Mouse (Mus musculus): ENCODE results near the gene Dgkb. TPM values are rescaled to one million over a fixed set of nuclear protein-coding genes. Genes with fewer than 3 reads are reported as not detected.

Gene Dgkb
- total and polyA plus RNA-seq, 2 experiments from 2014 or later: 9.9 to 13.5 TPM

DNA sequence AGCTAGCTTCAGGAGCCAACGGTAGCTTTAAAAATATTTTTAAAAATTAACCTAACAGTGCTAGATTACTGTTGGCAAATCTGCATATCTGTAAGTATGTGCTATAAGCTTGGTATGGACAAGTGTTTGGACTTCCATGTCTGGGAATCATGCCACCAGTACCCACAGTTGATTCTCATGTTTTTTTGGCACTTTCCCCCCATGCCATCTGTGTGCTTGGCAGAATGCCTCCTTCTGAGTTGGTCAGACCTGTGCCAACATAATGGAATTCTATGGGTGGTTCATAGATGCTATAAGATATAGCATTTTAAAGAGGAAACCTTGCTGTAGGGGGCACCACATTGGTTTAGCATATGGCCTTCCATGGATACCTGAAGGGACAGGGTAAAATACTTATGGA lies 484.0 kb downstream of the Dgkb start:
- peak; percentile 66 for ATAC-seq
- DNase-seq: peak; percentile 80
- Histone ChIP-seq H3K4me2 (ENCODE audit: low read depth) (no peak overlapping the region), H3K27me3 (ENCODE audit: insufficient read depth, low read length) (no peaks in the 10 kb centered on the region), H3K27ac (ENCODE audit: low read depth, low read length) (no peak overlapping the region), H3K4me1 (ENCODE audit: insufficient read depth) (peaks cover 3% of the 10 kb centered on the region), H3K9me3 (ENCODE audit: low read length) (no peaks in the 10 kb centered on the region), H3K36me3 (ENCODE audit: insufficient read depth) (no peaks in the 10 kb centered on the region), H3K4me3 (ENCODE audit: low read depth, low read length) (no peak overlapping the region), H3K9ac (no peak overlapping the region)
- WGBS: 46% methylated on average over 1 of the region's 1 CpGs
- no peak for TF ChIP-seq CTCF (IDR thresholded peaks at IDR 0.05; ENCODE audit: low read depth)

DNA sequence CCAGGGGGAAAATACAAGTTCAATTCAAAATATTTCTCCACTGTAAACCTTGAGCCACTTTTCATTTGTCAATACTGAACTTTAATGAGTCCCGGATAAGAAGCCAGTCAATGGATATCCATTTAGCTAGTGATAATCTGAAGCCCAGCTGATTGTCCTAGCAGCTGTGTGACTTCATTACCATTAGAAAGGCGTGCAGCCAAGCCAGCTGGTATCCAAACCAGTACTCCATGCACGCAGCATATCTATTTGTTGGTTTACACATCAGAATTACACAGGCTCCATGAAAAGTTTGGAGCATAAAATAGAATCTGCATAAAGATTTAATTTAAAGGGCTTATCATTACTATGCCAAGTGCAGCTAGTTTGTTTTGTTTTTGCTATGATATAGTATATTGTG lies 486.3 kb downstream of the Dgkb start:
- H3K9ac ChIP-seq: no peak overlapping the region
- H3K27ac ChIP-seq (ENCODE audit: low read depth, low read length): no peak overlapping the region
- 9% methylated on average over 3 of the region's 3 CpGs for WGBS
- H3K36me3 ChIP-seq (ENCODE audit: insufficient read depth): no peaks in the 10 kb centered on the region
- H3K27me3 ChIP-seq (ENCODE audit: insufficient read depth, low read length): no peaks in the 10 kb centered on the region
- H3K9me3 ChIP-seq (ENCODE audit: low read length): no peaks in the 10 kb centered on the region
- TF ChIP-seq CTCF (IDR thresholded peaks at IDR 0.05; ENCODE audit: low read depth): no peak
- DNase-seq (peak; percentile 59), ATAC-seq (peak; percentile 87)
- H3K4me1 ChIP-seq (ENCODE audit: insufficient read depth): peaks cover 3% of the 10 kb centered on the region
- no peak overlapping the region for H3K4me2 ChIP-seq (ENCODE audit: low read depth)
- H3K4me3 ChIP-seq (ENCODE audit: low read depth, low read length): no peak overlapping the region

DNA sequence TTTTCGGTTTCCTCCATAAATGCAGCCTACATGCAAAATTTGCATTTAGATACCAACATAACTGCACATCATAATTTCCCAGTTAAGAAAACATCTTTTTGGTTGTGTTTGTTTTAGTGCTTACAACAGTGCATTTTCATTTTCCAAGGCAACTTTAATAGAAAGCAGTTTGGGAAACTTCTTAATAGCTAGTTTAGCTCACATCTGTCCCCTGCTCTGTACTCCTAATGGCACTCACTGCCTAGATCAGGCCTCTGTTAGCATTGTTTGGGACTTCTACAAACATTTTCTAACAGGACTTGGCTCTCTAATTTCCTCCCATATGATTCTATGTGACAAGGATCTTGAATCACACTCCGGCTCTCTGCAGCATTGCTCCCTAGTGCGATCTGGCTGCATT lies 486.7 kb downstream of the Dgkb start:
- Histone ChIP-seq H3K27me3 (ENCODE audit: insufficient read depth, low read length) (no peaks in the 10 kb centered on the region), H3K27ac (ENCODE audit: low read depth, low read length) (no peak overlapping the region), H3K36me3 (ENCODE audit: insufficient read depth) (no peaks in the 10 kb centered on the region), H3K4me2 (ENCODE audit: low read depth) (no peak overlapping the region), H3K4me3 (ENCODE audit: low read depth, low read length) (no peak overlapping the region), H3K9me3 (ENCODE audit: low read length) (no peaks in the 10 kb centered on the region), H3K4me1 (ENCODE audit: insufficient read depth) (peaks cover 3% of the 10 kb centered on the region), H3K9ac (no peak overlapping the region)
- no peak for TF ChIP-seq CTCF (IDR thresholded peaks at IDR 0.05; ENCODE audit: low read depth)
- ATAC-seq (no peak), DNase-seq (no peak)
- 39% methylated on average over 3 of the region's 3 CpGs for WGBS

DNA sequence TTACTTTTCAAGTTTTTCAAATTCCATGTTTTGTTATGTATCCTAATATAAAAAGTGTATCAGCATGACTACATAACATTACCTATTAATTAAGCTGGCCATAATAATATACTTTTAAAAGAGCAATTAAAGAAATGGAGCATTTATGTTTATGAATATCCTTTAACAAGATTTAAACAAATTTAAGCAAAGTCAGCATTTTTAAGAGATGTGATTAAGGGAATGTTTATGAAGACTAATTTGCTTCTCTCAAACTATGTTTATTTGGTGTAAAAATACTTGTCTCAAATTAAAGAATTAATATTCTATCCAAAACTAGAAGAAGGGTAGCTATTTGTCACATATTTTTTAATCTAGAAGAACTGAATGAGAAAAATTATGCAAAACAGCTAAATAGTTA lies 492.4 kb downstream of the Dgkb start:
- H3K36me3 ChIP-seq (ENCODE audit: insufficient read depth): no peaks in the 10 kb centered on the region
- H3K27ac ChIP-seq (ENCODE audit: low read depth, low read length): no peak overlapping the region
- H3K4me1 ChIP-seq (ENCODE audit: insufficient read depth): no peaks in the 10 kb centered on the region
- DNase-seq (no peak), ATAC-seq (no peak)
- H3K27me3 ChIP-seq (ENCODE audit: insufficient read depth, low read length): no peaks in the 10 kb centered on the region
- no peak overlapping the region for H3K4me3 ChIP-seq (ENCODE audit: low read depth, low read length)
- no peak for TF ChIP-seq CTCF (IDR thresholded peaks at IDR 0.05; ENCODE audit: low read depth)
- H3K9me3 ChIP-seq (ENCODE audit: low read length): no peaks in the 10 kb centered on the region
- no peak overlapping the region for H3K9ac ChIP-seq
- no peak overlapping the region for H3K4me2 ChIP-seq (ENCODE audit: low read depth)

DNA sequence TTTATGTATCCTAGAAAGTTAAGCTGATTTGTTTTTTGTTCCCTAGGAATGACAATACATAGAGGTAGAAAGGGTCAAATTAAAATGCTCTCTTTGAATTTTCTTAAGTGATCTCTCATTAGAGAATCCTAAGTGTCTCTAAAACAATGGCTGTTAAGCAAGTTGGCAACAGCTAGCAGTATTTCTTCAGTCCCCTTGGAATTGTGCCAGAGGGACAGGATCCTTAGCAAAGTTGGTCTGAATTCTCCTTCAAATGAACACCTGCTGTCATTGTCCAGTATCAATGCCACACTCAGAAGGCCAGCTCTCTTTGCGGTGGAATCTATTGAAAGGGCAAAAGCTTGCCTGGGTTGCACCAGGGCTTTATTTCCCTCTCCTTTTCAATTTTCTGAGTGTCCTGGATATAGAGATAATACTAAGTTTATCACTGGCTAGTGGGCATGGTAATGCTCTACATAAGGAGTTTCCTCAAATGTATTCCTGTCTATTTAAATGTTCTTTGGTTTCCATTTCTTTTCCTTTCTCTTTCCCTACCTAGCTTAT lies 510.3 kb downstream of the Dgkb start:
- DNase-seq: no peak
- no peak overlapping the region for H3K4me2 ChIP-seq (ENCODE audit: low read depth)
- H3K4me3 ChIP-seq (ENCODE audit: low read depth, low read length): no peak overlapping the region
- no peaks in the 10 kb centered on the region for H3K9me3 ChIP-seq (ENCODE audit: low read length)
- H3K36me3 ChIP-seq (ENCODE audit: insufficient read depth): no peaks in the 10 kb centered on the region
- H3K27me3 ChIP-seq (ENCODE audit: insufficient read depth, low read length): no peaks in the 10 kb centered on the region
- WGBS: 25% methylated on average over 1 of the region's 1 CpGs
- no peaks in the 10 kb centered on the region for H3K4me1 ChIP-seq (ENCODE audit: insufficient read depth)
- no peak overlapping the region for H3K9ac ChIP-seq
- ATAC-seq: no peak
- TF ChIP-seq CTCF (IDR thresholded peaks at IDR 0.05; ENCODE audit: low read depth): no peak
- H3K27ac ChIP-seq (ENCODE audit: low read depth, low read length): no peak overlapping the region

DNA sequence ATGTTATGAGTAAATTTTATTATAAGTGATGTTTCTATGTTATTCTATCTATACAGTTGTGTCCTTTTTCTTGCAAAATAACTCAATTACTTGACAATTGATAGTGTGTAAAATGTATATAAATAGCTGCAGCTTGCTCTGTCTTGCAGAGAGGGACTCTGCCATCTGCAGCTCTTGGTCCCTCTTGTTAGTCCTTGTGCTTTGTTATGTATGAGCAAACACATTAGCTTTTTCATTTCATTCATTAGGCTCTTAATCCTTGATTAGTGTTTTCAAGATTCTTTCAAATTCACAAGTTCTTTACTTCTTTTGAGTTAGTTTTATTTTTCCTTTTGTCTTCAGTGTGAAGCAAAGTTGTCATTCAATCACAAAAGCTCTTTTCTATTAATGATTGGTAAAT lies 511.3 kb downstream of the Dgkb start:
- no peak overlapping the region for H3K4me2 ChIP-seq (ENCODE audit: low read depth)
- ATAC-seq (no peak), DNase-seq (no peak)
- TF ChIP-seq CTCF (IDR thresholded peaks at IDR 0.05; ENCODE audit: low read depth): no peak
- H3K27ac ChIP-seq (ENCODE audit: low read depth, low read length): no peak overlapping the region
- no peak overlapping the region for H3K9ac ChIP-seq
- no peaks in the 10 kb centered on the region for H3K4me1 ChIP-seq (ENCODE audit: insufficient read depth)
- no peak overlapping the region for H3K4me3 ChIP-seq (ENCODE audit: low read depth, low read length)
- H3K9me3 ChIP-seq (ENCODE audit: low read length): no peaks in the 10 kb centered on the region
- no peaks in the 10 kb centered on the region for H3K27me3 ChIP-seq (ENCODE audit: insufficient read depth, low read length)
- no peaks in the 10 kb centered on the region for H3K36me3 ChIP-seq (ENCODE audit: insufficient read depth)

DNA sequence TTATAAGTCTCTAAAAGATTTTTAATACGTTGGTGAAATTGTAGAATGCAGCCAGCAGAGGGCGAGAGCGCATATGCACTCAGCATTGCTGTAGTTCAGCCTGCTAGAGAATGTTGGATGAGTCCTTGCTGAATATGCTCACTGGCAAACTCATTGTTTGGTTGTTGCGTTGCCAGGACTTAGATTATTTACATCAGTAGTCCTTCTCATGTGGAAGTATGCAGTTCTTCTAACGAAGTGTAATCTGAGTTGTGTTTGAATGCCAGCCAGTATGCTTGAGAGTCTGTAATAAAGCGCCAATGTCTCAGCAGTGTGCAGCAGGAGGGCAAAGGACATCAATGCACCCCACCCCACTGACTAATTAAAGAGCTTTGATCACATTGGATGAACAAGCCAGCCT lies 525.1 kb downstream of the Dgkb start:
- WGBS: 2% methylated on average over 6 of the region's 6 CpGs
- no peaks in the 10 kb centered on the region; the same call in 1 of the 2 replicates for H3K27me3 ChIP-seq (ENCODE audit: insufficient read depth, low read length)
- ATAC-seq: peak; percentile 93
- no peaks in the 10 kb centered on the region for H3K36me3 ChIP-seq (ENCODE audit: insufficient read depth)
- TF ChIP-seq CTCF (IDR thresholded peaks at IDR 0.05; ENCODE audit: low read depth): peak; percentile 86
- DNase-seq: peak; percentile 91
- H3K4me1 ChIP-seq (ENCODE audit: insufficient read depth): no peaks in the 10 kb centered on the region
- H3K9me3 ChIP-seq (ENCODE audit: low read length): no peaks in the 10 kb centered on the region
- H3K9ac ChIP-seq: no peak overlapping the region
- H3K4me3 ChIP-seq (ENCODE audit: low read depth, low read length): no peak overlapping the region
- no peak overlapping the region for H3K4me2 ChIP-seq (ENCODE audit: low read depth)
- H3K27ac ChIP-seq (ENCODE audit: low read depth, low read length): no peak overlapping the region

DNA sequence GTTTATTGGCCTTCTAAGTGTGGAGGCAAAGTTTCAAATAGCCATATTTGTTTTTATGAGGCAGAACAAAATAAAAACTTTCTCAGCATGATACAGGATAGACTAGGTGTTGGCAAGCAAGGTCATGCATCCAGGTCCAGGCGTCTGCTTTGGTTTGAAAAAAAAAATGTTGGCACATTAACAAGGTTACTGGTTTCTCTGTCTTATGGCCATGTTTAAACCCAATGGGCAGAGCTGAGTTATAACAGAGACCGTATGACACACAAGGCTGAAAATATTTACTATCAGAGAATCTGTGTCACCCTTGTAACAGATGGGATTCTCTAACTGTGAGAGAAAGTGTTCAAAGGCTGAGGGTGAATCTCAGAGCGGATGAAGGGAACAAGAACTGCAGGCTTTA lies 535.0 kb downstream of the Dgkb start:
- no peaks in the 10 kb centered on the region for H3K27me3 ChIP-seq (ENCODE audit: insufficient read depth, low read length)
- H3K4me2 ChIP-seq (ENCODE audit: low read depth): no peak overlapping the region
- 83% methylated on average over 3 of the region's 3 CpGs for WGBS
- no peak for TF ChIP-seq CTCF (IDR thresholded peaks at IDR 0.05; ENCODE audit: low read depth)
- no peaks in the 10 kb centered on the region for H3K9me3 ChIP-seq (ENCODE audit: low read length)
- H3K36me3 ChIP-seq (ENCODE audit: insufficient read depth): no peaks in the 10 kb centered on the region
- no peak overlapping the region for H3K27ac ChIP-seq (ENCODE audit: low read depth, low read length)
- H3K4me1 ChIP-seq (ENCODE audit: insufficient read depth): no peaks in the 10 kb centered on the region
- ATAC-seq: no peak
- DNase-seq: no peak
- no peak overlapping the region for H3K9ac ChIP-seq
- H3K4me3 ChIP-seq (ENCODE audit: low read depth, low read length): no peak overlapping the region
